Mouse (Mus musculus): ENCODE measurements around the gene Slc26a1. TPM values are rescaled to one million over a fixed set of nuclear protein-coding genes. Genes with fewer than 3 reads are reported as not detected.

Gene Slc26a1
- polyA plus RNA-seq (2012; rRNA removed), result 4.0 and 4.2 TPM in 2 replicates

GRCm38 (mm10) chr5:108675251-108675816 is at the start of gene Slc26a1:
TSS of gene Slc26a1 (minus strand) at chr5:108675569.

GRCm38 (mm10) chr5:108692271-108692670 is 16.9 kb upstream of the Slc26a1 start, which contains the start of gene Fgfrl1:
TSS of gene Fgfrl1 (plus strand) at chr5:108692382.

GRCm38 (mm10) chr5:108668977-108669936 is 6.1 kb downstream of the Slc26a1 start, which contains the start of gene Dgkq:
TSS of gene Dgkq (minus strand) at chr5:108669672.

GRCm38 (mm10) chr5:108659698-108660631 is 15.4 kb downstream of the Slc26a1 start, which contains the start of gene Idua:
TSS of gene Idua (plus strand) at chr5:108660331.

GRCm38 (mm10) chr5:108629634-108630483 is 45.5 kb downstream of the Slc26a1 start, which contains the start of the genes Gak and Tmem175:
TSS of gene Gak (minus strand) at chr5:108629755.
TSS of gene Tmem175 (plus strand) at chr5:108629770.

Other genes starting within 250 kb of the Slc26a1 start
- gene Atp5k, start 241.1 kb downstream of the Slc26a1 start, polyA plus RNA-seq (2012; rRNA removed), result 217 and 232 TPM in 2 replicates
- gene Mfsd7a, start 226.7 kb downstream of the Slc26a1 start, polyA plus RNA-seq (2012; rRNA removed), result 0.64 and 0.69 TPM in 2 replicates
- 30.9 and 34.2 TPM in 2 replicates for gene Pcgf3, start 214.3 kb downstream of the Slc26a1 start, polyA plus RNA-seq (2012; rRNA removed)
- gene Cplx1, start 125.5 kb downstream of the Slc26a1 start, polyA plus RNA-seq (2012; rRNA removed), result 34.0 and 34.5 TPM in 2 replicates
- 60.7 and 61.0 TPM in 2 replicates for gene Gak, start 45.8 kb downstream of the Slc26a1 start, polyA plus RNA-seq (2012; rRNA removed)
- gene Tmem175, start 45.8 kb downstream of the Slc26a1 start, polyA plus RNA-seq (2012; rRNA removed), result 31.7 and 33.5 TPM in 2 replicates
- gene Idua, start 15.2 kb downstream of the Slc26a1 start, polyA plus RNA-seq (2012; rRNA removed), result 14.8 and 15.1 TPM in 2 replicates
- gene Dgkq, start 5.9 kb downstream of the Slc26a1 start, polyA plus RNA-seq (2012; rRNA removed), result 71.8 and 73.1 TPM in 2 replicates
- gene Fgfrl1, start 16.8 kb upstream of the Slc26a1 start, polyA plus RNA-seq (2012; rRNA removed), result 13.7 and 18.8 TPM in 2 replicates
- gene Rnf212, start 99.4 kb upstream of the Slc26a1 start, polyA plus RNA-seq (2012; rRNA removed), result not detected in 2 replicates
- not detected in 2 replicates for gene Tmed11, start 119.8 kb upstream of the Slc26a1 start, polyA plus RNA-seq (2012; rRNA removed)
- not detected in 2 replicates for gene Vmn2r8, start 133.3 kb upstream of the Slc26a1 start, polyA plus RNA-seq (2012; rRNA removed)
- not detected in 2 replicates for gene Vmn2r9, start 177.0 kb upstream of the Slc26a1 start, polyA plus RNA-seq (2012; rRNA removed)

Data from central nervous system, embryonic 18 days (tissue).